Mouse (Mus musculus): ENCODE measurements at regions not wholly inside any gene's neighbourhood (a gene's known extent, or its start where the extent isn't known, plus 50 kb on each side); places are given as distances from the start of the nearest gene placed in this dataset.

- 82% methylated on average over 4 of the region's 4 CpGs for WGBS
- Histone ChIP-seq H3K27me3 (ENCODE audit: control insufficient read depth, insufficient read depth, low read length) (no peaks in the 10 kb centered on the region), H3K4me3 (ENCODE audit: control insufficient read depth, insufficient read depth, low read length) (no peak overlapping the region), H3K36me3 (ENCODE audit: control insufficient read depth, insufficient read depth, low read length) (no peaks in the 10 kb centered on the region), H3K27ac (ENCODE audit: control insufficient read depth, insufficient read depth, low read length) (no peak overlapping the region), H3K4me1 (replicated peaks; ENCODE audit: control insufficient read depth, insufficient read depth, low read length) (no peaks in the 10 kb centered on the region)
- no peak for TF ChIP-seq POLR2A (IDR thresholded peaks at IDR 0.05; ENCODE audit: control insufficient read depth, extremely low read depth, insufficient read depth, low read length, poor library complexity)
- no peak for TF ChIP-seq CTCF (IDR thresholded peaks at IDR 0.05; ENCODE audit: borderline replicate concordance, control insufficient read depth, extremely low read depth, insufficient read depth, low read length, poor library complexity)
- DNase-seq: no peak
Observed at GRCm38 (mm10) chr17:89656211-89656610, 254.0 kb downstream of the Gm10184 start.

DNA sequence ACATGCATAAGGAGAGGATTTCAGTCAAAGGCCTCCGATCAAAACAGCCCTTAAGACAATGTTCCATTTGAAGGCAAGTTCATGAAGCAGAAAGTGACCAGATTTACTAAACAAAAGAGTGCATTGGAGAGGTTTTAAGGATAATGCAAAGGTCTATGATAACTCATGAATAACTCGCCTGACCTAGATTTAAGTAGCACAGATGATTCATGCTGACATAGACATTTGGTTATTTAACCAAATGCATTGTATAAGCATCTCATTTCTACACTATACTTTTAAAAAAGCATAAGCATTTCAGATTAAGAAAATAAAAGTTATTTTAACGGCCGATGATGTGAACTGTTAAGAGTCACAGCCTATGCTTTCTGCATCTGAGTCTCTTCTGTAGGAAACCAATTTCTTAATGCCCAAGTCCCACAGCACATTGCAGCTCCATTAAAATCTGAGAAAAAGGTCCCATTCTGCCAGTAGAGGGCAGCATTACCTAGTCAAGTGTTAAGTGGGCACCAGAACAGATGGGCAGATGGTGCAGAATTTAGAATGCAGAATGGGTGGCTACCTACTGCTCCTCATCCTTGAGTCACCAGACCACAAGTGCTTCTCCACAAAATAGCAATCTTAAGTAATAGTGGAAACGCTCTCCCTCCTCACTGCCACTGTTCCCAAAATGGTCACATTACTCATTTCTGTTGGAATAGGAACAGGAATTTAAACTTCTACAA, 256.0 kb downstream of the Gm10184 start:
- peak; percentile 1 for DNase-seq
- no peaks in the 10 kb centered on the region for H3K4me1 ChIP-seq (replicated peaks; ENCODE audit: control insufficient read depth, insufficient read depth, low read length)
- 79% methylated on average over 5 of the region's 5 CpGs for WGBS
- no peaks in the 10 kb centered on the region for H3K36me3 ChIP-seq (ENCODE audit: control insufficient read depth, insufficient read depth, low read length)
- H3K27me3 ChIP-seq (ENCODE audit: control insufficient read depth, insufficient read depth, low read length): no peaks in the 10 kb centered on the region
- TF ChIP-seq POLR2A (IDR thresholded peaks at IDR 0.05; ENCODE audit: control insufficient read depth, extremely low read depth, insufficient read depth, low read length, poor library complexity): no peak
- no peak for TF ChIP-seq CTCF (IDR thresholded peaks at IDR 0.05; ENCODE audit: borderline replicate concordance, control insufficient read depth, extremely low read depth, insufficient read depth, low read length, poor library complexity)
- no peak overlapping the region for H3K4me3 ChIP-seq (ENCODE audit: control insufficient read depth, insufficient read depth, low read length)
- no peak overlapping the region for H3K27ac ChIP-seq (ENCODE audit: control insufficient read depth, insufficient read depth, low read length)

DNA sequence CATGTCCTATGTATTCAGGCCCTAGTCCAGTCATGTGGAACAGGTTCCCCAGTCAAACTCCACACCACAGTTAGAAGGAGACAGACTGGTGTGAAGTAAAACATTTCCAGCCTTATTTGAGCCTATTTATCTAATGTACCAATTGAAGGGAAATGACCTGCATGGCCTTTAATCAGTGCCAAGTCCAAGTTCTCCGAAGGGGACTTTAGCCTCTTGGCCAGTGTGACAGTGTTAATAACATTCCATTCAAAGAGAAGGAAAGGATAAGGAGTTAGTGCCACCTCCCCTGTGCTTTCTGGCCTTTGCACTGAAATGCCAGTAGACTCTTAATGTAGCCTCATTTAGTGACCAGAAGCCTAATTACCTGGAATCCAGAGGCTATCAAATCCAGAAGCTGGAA, 264.2 kb downstream of the Gm10184 start:
- 93% methylated on average over 1 of the region's 1 CpGs for WGBS
- TF ChIP-seq CTCF (IDR thresholded peaks at IDR 0.05; ENCODE audit: borderline replicate concordance, control insufficient read depth, extremely low read depth, insufficient read depth, low read length, poor library complexity) (no peak), POLR2A (IDR thresholded peaks at IDR 0.05; ENCODE audit: control insufficient read depth, extremely low read depth, insufficient read depth, low read length, poor library complexity) (no peak)
- no peaks in the 10 kb centered on the region for H3K36me3 ChIP-seq (ENCODE audit: control insufficient read depth, insufficient read depth, low read length)
- H3K27ac ChIP-seq (ENCODE audit: control insufficient read depth, insufficient read depth, low read length): no peak overlapping the region
- no peaks in the 10 kb centered on the region for H3K27me3 ChIP-seq (ENCODE audit: control insufficient read depth, insufficient read depth, low read length)
- H3K4me1 ChIP-seq (replicated peaks; ENCODE audit: control insufficient read depth, insufficient read depth, low read length): no peaks in the 10 kb centered on the region
- no peak overlapping the region for H3K4me3 ChIP-seq (ENCODE audit: control insufficient read depth, insufficient read depth, low read length)
- no peak for DNase-seq
